Mouse (Mus musculus) liver, embryonic 12.5 days (tissue): ENCODE measurements around the gene Esrra. TPM values are rescaled to one million over a fixed set of nuclear protein-coding genes. Genes with fewer than 3 reads are reported as not detected.

Source experiments
- ATAC-seq: fragments of 200-750 bp; cut with Nextera tagmentation; 2 replicates; pipeline ENCODE4 v1.8.0; 2017; ENCODE audit warnings: moderate number of reproducible peaks, mild to moderate bottlenecking, moderate library complexity
- H3K27ac ChIP-seq: fragments of 300-500 bp; sonication (generic); 2 replicates; pipeline ENCODE4 v1.5.1; 2016; ENCODE audit warnings: mild to moderate bottlenecking
- H3K27me3 ChIP-seq: fragments of 300-500 bp; sonication (generic); replicated peaks from 2 replicates; pipeline ENCODE4 v1.6.1; 2016; ENCODE audit warnings: mild to moderate bottlenecking, moderate library complexity
- H3K36me3 ChIP-seq: fragments of 300-500 bp; sonication (generic); 2 replicates; pipeline ENCODE4 v1.6.1; 2016; ENCODE audit warnings: mild to moderate bottlenecking, moderate library complexity
- H3K4me1 ChIP-seq: fragments of 300-500 bp; sonication (generic); 2 replicates; pipeline ENCODE4 v1.6.1; 2016
- H3K4me2 ChIP-seq: fragments of 300-500 bp; sonication (generic); 2 replicates; pipeline ENCODE4 v1.6.1; 2016; ENCODE audit warnings: mild to moderate bottlenecking, moderate library complexity
- H3K4me3 ChIP-seq: fragments of 300-500 bp; sonication (generic); 2 replicates; pipeline ENCODE4 v1.5.1; 2016; ENCODE audit warnings: mild to moderate bottlenecking, moderate library complexity
- H3K9ac ChIP-seq: fragments of 300-500 bp; sonication (generic); 2 replicates; pipeline ENCODE4 v1.6.1; 2016; ENCODE audit warnings: mild to moderate bottlenecking, moderate library complexity
- H3K9me3 ChIP-seq: fragments of 300-500 bp; sonication (generic); replicated peaks from 2 replicates; pipeline ENCODE4 v1.6.1; 2016; ENCODE audit warnings: mild to moderate bottlenecking, moderate library complexity
- WGBS: fragments of 180-500 bp; shearing (Covaris S2); methylation state at CpG from one replicate; pipeline ENCODE4 v1.1.7; 2016; ENCODE audit not compliant: insufficient replicate concordance; 5-methylcytosine and 5-hydroxymethylcytosine counted together
- polyA plus RNA-seq: library from polyadenylated mRNA; unstranded; fragments of >200 nt; fragmentation: Nextera tagmentation; extraction: Ambion mirVana; gene quantifications from 2 replicates; pipeline ENCODE4 v1.2.1, GENCODE M21; 2016

Gene Esrra
- polyA plus RNA-seq: 6.5 and 6.8 TPM in 2 replicates

DNA sequence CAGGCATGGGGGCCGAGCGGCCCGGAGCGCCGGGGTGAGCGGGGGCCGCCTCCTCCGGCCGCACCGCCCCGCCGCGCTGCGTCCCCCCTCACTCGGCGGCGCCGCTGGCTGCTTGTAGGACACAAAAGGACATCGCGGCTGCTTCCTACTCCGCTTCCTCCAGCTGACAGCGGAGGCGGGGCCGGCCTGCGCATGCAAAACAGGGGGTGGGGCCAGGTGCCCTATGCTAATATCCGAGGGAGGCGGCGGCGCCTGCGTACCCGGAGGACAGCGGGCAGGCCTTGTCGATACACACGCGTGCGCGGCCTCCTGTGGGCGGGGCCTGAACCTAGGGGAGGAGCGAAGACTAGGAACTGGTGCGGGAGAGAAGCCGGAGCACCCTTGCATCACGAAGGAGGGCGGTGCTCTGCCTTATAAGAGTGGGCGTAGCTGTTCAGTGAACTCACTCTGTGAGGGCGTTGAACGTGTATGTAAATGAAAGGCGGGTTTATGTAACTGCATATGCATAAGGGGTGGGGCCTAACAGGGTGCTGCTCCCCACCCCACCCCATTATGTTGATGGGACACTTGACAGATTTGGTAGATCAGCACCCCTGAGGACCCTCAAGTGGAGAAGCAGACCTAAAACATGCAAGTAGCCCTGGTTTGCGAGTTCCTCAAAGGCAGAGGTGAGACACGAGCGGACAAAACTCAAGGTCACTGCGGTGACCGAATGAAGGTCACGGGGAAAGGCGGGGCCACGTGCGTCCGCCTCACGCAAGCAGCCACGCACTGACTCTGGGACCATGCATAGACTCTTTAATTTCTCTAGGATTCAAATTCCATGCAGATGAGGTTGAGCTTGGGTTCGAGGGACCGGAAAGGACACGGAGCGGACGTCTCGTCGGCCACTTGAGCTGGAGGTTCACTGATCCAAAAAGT lies at the start of gene Esrra:
Gene Esrra, minus strand, starts transcription at position 167 of the 921 bp plus-strand sequence.
- peaks cover 13% of the 10 kb centered on the region for H3K36me3 ChIP-seq
- peak within 1 kb of the TSS; percentile 90 for H3K27ac ChIP-seq
- peak within 1 kb of the TSS; percentile 92 for H3K4me3 ChIP-seq
- WGBS: under 1% methylated on average over 58 of the region's 66 CpGs
- peak within 1 kb of the TSS; percentile 100 for H3K4me2 ChIP-seq
- H3K9me3 ChIP-seq: no peaks in the 10 kb centered on the region
- peaks cover 69% of the 10 kb centered on the region for H3K4me1 ChIP-seq
- ATAC-seq: peak; percentile 95
- H3K27me3 ChIP-seq: peaks cover 42% of the 10 kb centered on the region
- peak within 1 kb of the TSS; percentile 94 for H3K9ac ChIP-seq

GRCm38 (mm10) chr19:6970460-6971085 lies 49.0 kb upstream of the Esrra start:
- ATAC-seq: no peak
- Histone ChIP-seq H3K27ac (peak overlapping the region; percentile 46; the same call in 1 of the 2 replicates), H3K4me2 (peak overlapping the region; percentile 96), H3K27me3 (peaks cover 8% of the 10 kb centered on the region; the same call in 1 of the 2 replicates), H3K9me3 (no peaks in the 10 kb centered on the region), H3K4me3 (peak overlapping the region; percentile 67), H3K4me1 (peaks cover 72% of the 10 kb centered on the region), H3K36me3 (peaks cover 11% of the 10 kb centered on the region; the same call in 1 of the 2 replicates), H3K9ac (peak overlapping the region; percentile 79)
- 21% methylated on average over 11 of the region's 11 CpGs for WGBS

DNA sequence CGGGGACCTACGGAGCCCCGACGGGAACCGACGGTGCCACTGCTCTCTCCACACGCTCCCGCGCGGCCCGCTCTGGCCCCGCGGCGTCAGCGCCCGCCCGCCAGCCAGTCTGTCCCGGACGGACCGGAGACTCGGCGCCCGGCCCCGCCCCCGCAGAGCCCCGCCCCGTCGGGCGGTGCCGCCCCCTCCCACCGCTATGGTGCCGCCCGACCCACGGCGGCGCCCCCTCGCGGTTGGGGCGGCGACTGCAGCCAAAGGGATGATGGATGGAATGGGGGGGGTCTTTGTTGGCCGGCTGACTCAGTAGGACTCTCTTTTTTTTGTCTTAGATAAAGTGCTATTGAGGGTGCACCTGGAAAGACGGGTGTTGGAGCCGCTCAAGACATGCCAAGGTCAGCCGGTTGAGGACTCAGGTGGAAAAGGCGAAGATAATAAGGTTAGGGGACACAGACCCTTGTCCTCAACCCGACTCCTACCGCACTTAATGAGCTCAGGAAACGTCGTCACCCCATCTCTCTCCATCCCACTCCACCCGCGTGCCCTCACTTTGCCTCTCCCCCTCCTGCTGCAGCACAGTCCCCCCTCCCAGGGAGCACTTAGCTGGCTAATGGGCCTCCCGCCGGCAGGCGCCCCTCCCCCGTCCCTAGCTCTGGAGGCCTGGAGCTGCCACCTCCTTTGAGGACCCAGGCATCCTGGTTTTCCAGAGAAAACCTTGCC lies 48.2 kb upstream of the Esrra start:
- 1% methylated on average over 55 of the region's 55 CpGs for WGBS
- Histone ChIP-seq H3K27me3 (peaks cover 8% of the 10 kb centered on the region; the same call in 1 of the 2 replicates), H3K27ac (0 out of 2 replicates have a peak overlapping the region, but pooled peaks have one; percentile 41), H3K9ac (peak overlapping the region; percentile 79), H3K36me3 (peaks cover 18% of the 10 kb centered on the region), H3K4me2 (peak overlapping the region; percentile 96), H3K4me3 (peak overlapping the region; percentile 67), H3K9me3 (no peaks in the 10 kb centered on the region), H3K4me1 (peaks cover 67% of the 10 kb centered on the region)
- peak; percentile 77 for ATAC-seq

DNA sequence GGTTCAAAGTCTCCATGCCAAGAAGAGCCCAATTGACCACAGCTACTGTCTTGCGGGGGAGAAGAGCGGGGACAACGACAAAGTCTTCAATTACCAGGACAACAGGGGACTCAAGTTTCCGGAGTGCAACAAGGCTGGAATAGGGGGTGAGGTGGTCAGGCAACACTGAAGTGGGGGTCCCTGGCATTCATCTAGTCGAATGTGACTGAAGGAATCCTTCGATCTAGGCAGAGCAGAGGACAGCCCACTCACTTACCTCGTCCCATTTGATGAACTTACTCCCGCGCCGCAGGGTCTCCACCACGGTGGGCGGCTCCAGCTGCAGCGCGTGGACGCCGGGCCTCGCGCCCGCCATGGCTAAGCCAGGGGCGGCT lies 47.7 kb upstream of the Esrra start:
- WGBS: under 1% methylated on average over 17 of the region's 20 CpGs
- Histone ChIP-seq H3K4me3 (peak overlapping the region; percentile 67), H3K4me1 (peaks cover 62% of the 10 kb centered on the region), H3K4me2 (peak overlapping the region; percentile 96), H3K27me3 (peaks cover 8% of the 10 kb centered on the region; the same call in 1 of the 2 replicates), H3K36me3 (peaks cover 23% of the 10 kb centered on the region), H3K27ac (0 out of 2 replicates have a peak overlapping the region, but pooled peaks have one; percentile 41), H3K9me3 (no peaks in the 10 kb centered on the region), H3K9ac (peak overlapping the region; percentile 79)
- no peak for ATAC-seq

- WGBS: 8% methylated on average over 15 of the region's 15 CpGs
- peaks cover 29% of the 10 kb centered on the region for H3K36me3 ChIP-seq
- H3K4me3 ChIP-seq: peak overlapping the region; percentile 67
- no peak for ATAC-seq
- H3K9ac ChIP-seq: peak overlapping the region; percentile 79
- H3K4me2 ChIP-seq: peak overlapping the region; percentile 96
- H3K4me1 ChIP-seq: peaks cover 59% of the 10 kb centered on the region
- H3K27me3 ChIP-seq: peaks cover 8% of the 10 kb centered on the region; the same call in 1 of the 2 replicates
- no peak overlapping the region for H3K27ac ChIP-seq
- H3K9me3 ChIP-seq: no peaks in the 10 kb centered on the region
Observed at GRCm38 (mm10) chr19:6968491-6969271, 47.1 kb upstream of the Esrra start.

GRCm38 (mm10) chr19:6956461-6956860 lies 34.8 kb upstream of the Esrra start:
- Histone ChIP-seq H3K9me3 (no peaks in the 10 kb centered on the region), H3K27ac (no peak overlapping the region), H3K9ac (no peak overlapping the region), H3K36me3 (peaks cover 74% of the 10 kb centered on the region), H3K4me1 (peaks cover 21% of the 10 kb centered on the region), H3K4me2 (no peak overlapping the region), H3K4me3 (no peak overlapping the region), H3K27me3 (no peaks in the 10 kb centered on the region)
- no peak for ATAC-seq
- WGBS: 72% methylated on average over 10 of the region's 10 CpGs

DNA sequence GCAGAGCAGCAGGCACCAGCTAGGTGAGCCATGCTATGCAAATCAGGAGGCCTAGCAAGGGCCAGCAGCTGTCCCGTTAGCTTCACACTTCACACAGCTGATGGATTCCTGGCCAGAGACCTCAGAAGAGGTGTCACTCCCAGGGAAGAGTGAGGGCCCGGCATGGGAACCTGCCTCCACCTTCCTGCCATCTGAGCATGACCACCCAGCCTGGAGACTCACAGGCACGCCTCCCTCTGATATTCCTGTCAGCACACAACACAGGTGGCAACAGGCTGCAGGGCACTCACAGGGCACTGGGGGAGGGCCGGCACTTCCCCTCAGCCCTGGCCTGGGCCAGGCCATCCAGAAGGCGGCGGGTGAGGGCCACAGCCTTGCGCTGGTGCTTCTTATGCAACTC lies 33.8 kb upstream of the Esrra start:
- no peak overlapping the region for H3K4me3 ChIP-seq
- H3K27me3 ChIP-seq: no peaks in the 10 kb centered on the region
- H3K9ac ChIP-seq: no peak overlapping the region
- 81% methylated on average over 7 of the region's 7 CpGs for WGBS
- no peak overlapping the region for H3K4me2 ChIP-seq
- H3K9me3 ChIP-seq: no peaks in the 10 kb centered on the region
- H3K27ac ChIP-seq: no peak overlapping the region
- H3K36me3 ChIP-seq: peaks cover 69% of the 10 kb centered on the region
- peaks cover 30% of the 10 kb centered on the region for H3K4me1 ChIP-seq
- ATAC-seq: no peak

GRCm38 (mm10) chr19:6954046-6954445 lies 32.4 kb upstream of the Esrra start:
- WGBS: 67% methylated on average over 9 of the region's 9 CpGs
- Histone ChIP-seq H3K4me2 (no peak overlapping the region), H3K27me3 (no peaks in the 10 kb centered on the region), H3K4me3 (no peak overlapping the region), H3K4me1 (peaks cover 44% of the 10 kb centered on the region), H3K9me3 (no peaks in the 10 kb centered on the region), H3K9ac (no peak overlapping the region), H3K36me3 (peaks cover 55% of the 10 kb centered on the region), H3K27ac (0 out of 2 replicates have a peak overlapping the region, but pooled peaks have one; percentile 2)
- no peak for ATAC-seq

DNA sequence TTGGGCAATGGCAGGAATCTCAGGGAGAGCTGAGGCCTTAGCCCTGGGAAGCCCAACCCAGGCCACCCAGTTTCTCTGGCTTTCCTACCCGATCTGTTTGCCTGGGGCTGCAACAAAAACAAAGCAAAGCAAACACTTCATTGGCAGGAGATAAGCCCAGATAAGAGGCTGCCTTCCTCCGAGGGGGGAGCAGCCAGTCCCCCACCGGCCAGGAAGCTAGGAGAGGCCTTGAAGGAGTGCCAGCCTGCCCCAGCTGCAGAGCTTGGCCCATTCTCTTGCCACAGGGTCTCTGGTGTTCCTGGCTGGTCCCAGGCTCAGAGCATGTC lies 31.1 kb upstream of the Esrra start:
- H3K9ac ChIP-seq: peak overlapping the region; percentile 81
- H3K27me3 ChIP-seq: no peaks in the 10 kb centered on the region
- peaks cover 45% of the 10 kb centered on the region for H3K36me3 ChIP-seq
- peak overlapping the region; percentile 70 for H3K4me3 ChIP-seq
- peak; percentile 5; the same call in 1 of the 2 replicates for ATAC-seq
- H3K27ac ChIP-seq: peak overlapping the region; percentile 93
- 1% methylated on average over 3 of the region's 3 CpGs for WGBS
- peaks cover 50% of the 10 kb centered on the region for H3K4me1 ChIP-seq
- H3K4me2 ChIP-seq: peak overlapping the region; percentile 99
- no peaks in the 10 kb centered on the region for H3K9me3 ChIP-seq

DNA sequence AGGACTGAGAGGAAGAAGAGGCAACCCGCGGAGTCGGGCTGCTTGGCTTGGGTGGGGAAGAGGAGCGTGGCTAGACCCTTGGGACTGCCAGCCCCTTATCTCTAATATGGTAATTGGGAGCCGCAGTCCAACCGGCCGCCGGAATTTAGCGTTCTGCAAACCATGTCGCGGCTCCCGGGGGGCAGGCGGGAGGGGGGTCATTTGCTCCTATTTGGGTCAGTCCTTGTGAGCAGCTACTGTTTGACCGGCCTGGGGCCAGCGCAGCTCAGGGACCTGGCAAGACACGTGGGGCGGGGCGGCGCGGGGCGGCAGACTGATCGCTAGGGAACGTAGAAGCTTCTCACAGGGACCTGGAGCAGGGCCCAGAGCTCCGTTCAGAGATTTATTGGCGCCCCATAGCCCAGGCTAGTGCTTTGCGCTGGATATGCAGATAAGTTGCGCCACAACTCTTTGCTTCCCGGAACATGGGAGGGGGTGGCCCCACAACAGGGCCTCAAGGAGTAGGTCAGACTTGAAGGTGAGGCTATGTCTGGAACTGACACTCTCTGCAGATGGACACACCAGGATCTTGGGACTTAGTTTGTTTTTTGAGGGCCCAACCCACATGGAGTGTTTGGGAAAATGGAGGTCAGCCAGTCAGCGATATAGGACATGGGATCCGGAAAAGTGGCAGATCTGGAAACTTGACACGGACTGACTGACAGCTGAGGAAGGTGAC lies 30.5 kb upstream of the Esrra start:
- Histone ChIP-seq H3K4me3 (peak overlapping the region; percentile 70), H3K27me3 (no peaks in the 10 kb centered on the region), H3K9me3 (no peaks in the 10 kb centered on the region), H3K27ac (peak overlapping the region; percentile 93), H3K9ac (peak overlapping the region; percentile 81), H3K4me2 (peak overlapping the region; percentile 99), H3K36me3 (peaks cover 40% of the 10 kb centered on the region), H3K4me1 (peaks cover 51% of the 10 kb centered on the region)
- peak; percentile 31 for ATAC-seq
- 2% methylated on average over 31 of the region's 31 CpGs for WGBS
